8 mouse cellular contexts compared by ENCODE assay signal in genomic region chr10:79984195-79984816, GRCm38 (mm10). TPM values are rescaled to one million over a fixed set of nuclear protein-coding genes. Genes with fewer than 3 reads are reported as not detected.
A peak's percentile ranks its signal among the peaks of the same experiment; 100 is the strongest.
DNase-seq lines count a peak whose midpoint lies in the region; ATAC-seq lines count a peak whose summit lies in the region.

Gene Tmem259, minus strand, starts transcription at chr10:79984330.

- no peaks in the 10 kb centered on the region for H3K9me3 ChIP-seq in heart, embryonic 10.5 days
- no peaks in the 10 kb centered on the region for H3K9me3 ChIP-seq in kidney, embryonic 14.5 days (ENCODE audit: control insufficient read depth, low read length)

- peaks cover 10% of the 10 kb centered on the region for H3K36me3 ChIP-seq in heart, embryonic 10.5 days
- peaks cover 10% of the 10 kb centered on the region for H3K36me3 ChIP-seq in kidney, embryonic 14.5 days (ENCODE audit: control insufficient read depth, insufficient read depth, low read length)

- H3K27ac ChIP-seq in heart, embryonic 10.5 days: peak within 1 kb of the TSS; percentile 98
- H3K27ac ChIP-seq in kidney, embryonic 14.5 days (ENCODE audit: low read depth, low read length): peak within 1 kb of the TSS; percentile 91

- WGBS in heart, embryonic 10.5 days: under 1% methylated on average over 46 of the region's 49 CpGs
- WGBS in kidney, embryonic 14.5 days: under 1% methylated on average over 39 of the region's 49 CpGs

- peak; percentile 54 for ATAC-seq in erythroblast, adult 5-6 weeks (replicated peaks; ENCODE audit: low FRiP score, poor library complexity, severe bottlenecking)
- peak; percentile 71 for ATAC-seq in kidney, embryonic 14.5 days (ENCODE audit: low FRiP score, low TSS enrichment)
- peak; percentile 21 for ATAC-seq in monocyte, adult 5-6 weeks (replicated peaks; ENCODE audit: insufficient number of reproducible peaks, low FRiP score, low TSS enrichment, poor library complexity, severe bottlenecking)

- peak within 1 kb of the TSS; percentile 88 for H3K4me2 ChIP-seq in kidney, embryonic 14.5 days (replicated peaks; ENCODE audit: low read depth, low read length)

- H3K4me1 ChIP-seq in heart, embryonic 10.5 days: peaks cover 80% of the 10 kb centered on the region
- peaks cover 30% of the 10 kb centered on the region for H3K4me1 ChIP-seq in kidney, embryonic 14.5 days (ENCODE audit: control insufficient read depth, insufficient read depth, low read length)

- no peaks in the 10 kb centered on the region for H3K27me3 ChIP-seq in heart, embryonic 10.5 days (ENCODE audit: insufficient read depth, poor library complexity, severe bottlenecking)
- no peaks in the 10 kb centered on the region for H3K27me3 ChIP-seq in kidney, embryonic 14.5 days (ENCODE audit: control insufficient read depth, insufficient read depth, low read length)

- H3K4me3 ChIP-seq in heart, embryonic 10.5 days: peak within 1 kb of the TSS; percentile 86
- peak within 1 kb of the TSS; percentile 62 for H3K4me3 ChIP-seq in kidney, embryonic 14.5 days (ENCODE audit: low read length)

- peak within 1 kb of the TSS; percentile 89 for H3K9ac ChIP-seq in kidney, embryonic 14.5 days (ENCODE audit: low read depth, low read length)

- DNase-seq in CD4-positive, CD25-positive, alpha-beta regulatory T cell, adult 2 months (ENCODE audit: low read depth, low spot score): peak; percentile 92
- peak; percentile 94 for DNase-seq in brain, adult 2 months (ENCODE audit: low read depth, low spot score)
- peak; percentile 90 for DNase-seq in heart, embryonic 10.5 days (ENCODE audit: low spot score)
- DNase-seq in liver: peak; percentile 92
- peak; percentile 88 to 92 for DNase-seq in spleen, postnatal 4 days (ENCODE audit: low spot score in 2 of 2)

RNA-seq across cellular contexts. Expression of gene Tmem259, which starts in this region (rescaled TPM):
- total RNA-seq in erythroblast, adult 5-6 weeks (2015; ENCODE audit: low replicate concordance): 13.6 and 29.6 TPM in 2 replicates
- 12.8 and 22.6 TPM in 2 replicates for total RNA-seq in erythroblast, adult 5-6 weeks (2017; ENCODE audit: low replicate concordance)
- 12.7 and 16.4 TPM in 2 replicates for polyA plus RNA-seq in heart, embryonic 10.5 days (2016; fragmentation: Nextera tagmentation; extraction: Ambion mirVana)
- polyA plus RNA-seq in kidney, embryonic 14.5 days (2014; fragmentation: Nextera tagmentation; extraction: Ambion mirVana): 18.8 and 27.8 TPM in 2 replicates
- 49.0 to 80.6 TPM (median 59.1 TPM) in 3 replicates for total RNA-seq in monocyte, adult 5-6 weeks (2017)

Comparison
In these comparisons a context has a peak if more than half of its experiments do, and no peak if none do; other contexts are left out.
1. Peak in every context shown above with its lines: DNase-seq, ATAC-seq, H3K4me3 ChIP-seq and H3K27ac ChIP-seq.
2. ATAC-seq: peak in every context shown above with its lines; median percentile 71 in kidney, embryonic 14.5 days; 54 in erythroblast, adult 5-6 weeks; 21 in monocyte, adult 5-6 weeks.